Mouse (Mus musculus): ENCODE results near the gene Rin3. TPM values are rescaled to one million over a fixed set of nuclear protein-coding genes. Genes with fewer than 3 reads are reported as not detected.

Rin3 gene
- polyA plus RNA-seq, 1 experiment from 2014 or later = 7.1 TPM

GRCm38 (mm10) chr12:102391982-102392381, 109.1 kb downstream of the Rin3 start:
- no peak overlapping the region for H3K4me3 ChIP-seq
- H3K4me2 ChIP-seq (replicated peaks) = no peak overlapping the region
- no peak for ATAC-seq (ENCODE audit: low FRiP score, low read depth)
- no peak overlapping the region for H3K9ac ChIP-seq
- 51% methylated on average over 4 of the region's 4 CpGs for WGBS
- peaks cover 38% of the 10 kb centered on the region for H3K36me3 ChIP-seq
- peaks cover 10% of the 10 kb centered on the region for H3K27me3 ChIP-seq
- H3K27ac ChIP-seq = no peak overlapping the region
- no peaks in the 10 kb centered on the region for H3K4me1 ChIP-seq
- no peaks in the 10 kb centered on the region for H3K9me3 ChIP-seq

GRCm38 (mm10) chr12:102394496-102394895, 111.6 kb downstream of the Rin3 start:
- H3K4me1 ChIP-seq = no peaks in the 10 kb centered on the region
- H3K9me3 ChIP-seq = no peaks in the 10 kb centered on the region
- H3K4me2 ChIP-seq (replicated peaks) = no peak overlapping the region
- ATAC-seq (ENCODE audit: low FRiP score, low read depth) = no peak
- 93% methylated on average over 7 of the region's 7 CpGs for WGBS
- H3K27me3 ChIP-seq = peaks cover 3% of the 10 kb centered on the region; the same call in 1 of the 2 replicates
- no peak overlapping the region for H3K9ac ChIP-seq
- H3K4me3 ChIP-seq = no peak overlapping the region
- no peak overlapping the region for H3K27ac ChIP-seq
- H3K36me3 ChIP-seq = peaks cover 62% of the 10 kb centered on the region

- H3K4me3 ChIP-seq = no peak overlapping the region
- no peaks in the 10 kb centered on the region for H3K9me3 ChIP-seq
- H3K27ac ChIP-seq = no peak overlapping the region
- peaks cover 70% of the 10 kb centered on the region for H3K36me3 ChIP-seq
- H3K9ac ChIP-seq = no peak overlapping the region
- H3K27me3 ChIP-seq = no peaks in the 10 kb centered on the region
- no peak for ATAC-seq (ENCODE audit: low FRiP score, low read depth)
- H3K4me2 ChIP-seq (replicated peaks) = no peak overlapping the region
- 72% methylated on average over 9 of the region's 9 CpGs for WGBS
- H3K4me1 ChIP-seq = no peaks in the 10 kb centered on the region
Measured at GRCm38 (mm10) chr12:102395537-102395936, 112.7 kb downstream of the Rin3 start.

GRCm38 (mm10) chr12:102395998-102396991, 113.4 kb downstream of the Rin3 start:
- no peak overlapping the region for H3K9ac ChIP-seq
- no peaks in the 10 kb centered on the region for H3K4me1 ChIP-seq
- no peak for ATAC-seq (ENCODE audit: low FRiP score, low read depth)
- H3K9me3 ChIP-seq = no peaks in the 10 kb centered on the region
- no peak overlapping the region for H3K27ac ChIP-seq
- H3K27me3 ChIP-seq = no peaks in the 10 kb centered on the region
- WGBS = 79% methylated on average over 19 of the region's 19 CpGs
- H3K4me2 ChIP-seq (replicated peaks) = no peak overlapping the region
- H3K4me3 ChIP-seq = no peak overlapping the region
- H3K36me3 ChIP-seq = peaks cover 78% of the 10 kb centered on the region

GRCm38 (mm10) chr12:102398588-102398987, 115.7 kb downstream of the Rin3 start:
- no peak overlapping the region for H3K4me3 ChIP-seq
- H3K9me3 ChIP-seq = no peaks in the 10 kb centered on the region
- WGBS = 89% methylated on average over 4 of the region's 4 CpGs
- no peak overlapping the region for H3K27ac ChIP-seq
- ATAC-seq (ENCODE audit: low FRiP score, low read depth) = no peak
- no peak overlapping the region for H3K4me2 ChIP-seq (replicated peaks)
- H3K36me3 ChIP-seq = peaks cover 85% of the 10 kb centered on the region
- H3K9ac ChIP-seq = no peak overlapping the region
- H3K27me3 ChIP-seq = no peaks in the 10 kb centered on the region
- H3K4me1 ChIP-seq = no peaks in the 10 kb centered on the region

GRCm38 (mm10) chr12:102413171-102413570, 130.3 kb downstream of the Rin3 start:
- H3K36me3 ChIP-seq = peaks cover 9% of the 10 kb centered on the region
- H3K9ac ChIP-seq = no peak overlapping the region
- no peaks in the 10 kb centered on the region for H3K27me3 ChIP-seq
- no peaks in the 10 kb centered on the region for H3K9me3 ChIP-seq
- peaks cover 6% of the 10 kb centered on the region for H3K4me1 ChIP-seq
- no peak for ATAC-seq (ENCODE audit: low FRiP score, low read depth)
- H3K27ac ChIP-seq = no peak overlapping the region
- no peak overlapping the region for H3K4me3 ChIP-seq
- 88% methylated on average over 13 of the region's 13 CpGs for WGBS
- H3K4me2 ChIP-seq (replicated peaks) = no peak overlapping the region

GRCm38 (mm10) chr12:102414686-102415085, 131.8 kb downstream of the Rin3 start:
- Histone ChIP-seq H3K27ac (no peak overlapping the region), H3K4me3 (no peak overlapping the region), H3K9ac (no peak overlapping the region), H3K27me3 (no peaks in the 10 kb centered on the region), H3K36me3 (peaks cover 9% of the 10 kb centered on the region), H3K4me2 (replicated peaks) (no peak overlapping the region), H3K9me3 (no peaks in the 10 kb centered on the region), H3K4me1 (peaks cover 6% of the 10 kb centered on the region)
- no peak for ATAC-seq (ENCODE audit: low FRiP score, low read depth)
- WGBS = 92% methylated on average over 6 of the region's 6 CpGs

- Histone ChIP-seq H3K9me3 (no peaks in the 10 kb centered on the region), H3K27ac (no peak overlapping the region), H3K4me1 (peaks cover 6% of the 10 kb centered on the region), H3K36me3 (peaks cover 11% of the 10 kb centered on the region), H3K4me2 (replicated peaks) (no peak overlapping the region), H3K9ac (no peak overlapping the region), H3K4me3 (no peak overlapping the region), H3K27me3 (no peaks in the 10 kb centered on the region)
- ATAC-seq (ENCODE audit: low FRiP score, low read depth) = peak; percentile 73
- WGBS = 42% methylated on average over 7 of the region's 7 CpGs
Measured at GRCm38 (mm10) chr12:102416391-102416837, 133.6 kb downstream of the Rin3 start.

- H3K4me3 ChIP-seq = no peak overlapping the region
- H3K9me3 ChIP-seq = no peaks in the 10 kb centered on the region
- H3K4me1 ChIP-seq = peaks cover 6% of the 10 kb centered on the region
- H3K27me3 ChIP-seq = no peaks in the 10 kb centered on the region
- no peak overlapping the region for H3K4me2 ChIP-seq (replicated peaks)
- H3K9ac ChIP-seq = no peak overlapping the region
- H3K36me3 ChIP-seq = peaks cover 15% of the 10 kb centered on the region
- ATAC-seq (ENCODE audit: low FRiP score, low read depth) = no peak
- no peak overlapping the region for H3K27ac ChIP-seq
- WGBS = 75% methylated on average over 7 of the region's 7 CpGs
Measured at GRCm38 (mm10) chr12:102416955-102417510, 134.2 kb downstream of the Rin3 start.

- H3K27ac ChIP-seq = no peak overlapping the region
- no peaks in the 10 kb centered on the region for H3K27me3 ChIP-seq
- no peak overlapping the region for H3K4me2 ChIP-seq (replicated peaks)
- no peak overlapping the region for H3K9ac ChIP-seq
- H3K4me3 ChIP-seq = no peak overlapping the region
- no peaks in the 10 kb centered on the region for H3K9me3 ChIP-seq
- H3K4me1 ChIP-seq = peaks cover 6% of the 10 kb centered on the region
- WGBS = 87% methylated on average over 6 of the region's 6 CpGs
- no peak for ATAC-seq (ENCODE audit: low FRiP score, low read depth)
- H3K36me3 ChIP-seq = peaks cover 21% of the 10 kb centered on the region
Measured at GRCm38 (mm10) chr12:102417701-102418100, 134.9 kb downstream of the Rin3 start.

- Histone ChIP-seq H3K36me3 (peaks cover 22% of the 10 kb centered on the region), H3K27ac (no peak overlapping the region), H3K27me3 (no peaks in the 10 kb centered on the region), H3K4me2 (replicated peaks) (no peak overlapping the region), H3K4me1 (peaks cover 6% of the 10 kb centered on the region), H3K9ac (no peak overlapping the region), H3K9me3 (no peaks in the 10 kb centered on the region), H3K4me3 (no peak overlapping the region)
- ATAC-seq (ENCODE audit: low FRiP score, low read depth) = no peak
- WGBS = 73% methylated on average over 3 of the region's 3 CpGs
Measured at GRCm38 (mm10) chr12:102419544-102419943, 136.7 kb downstream of the Rin3 start.

- no peaks in the 10 kb centered on the region for H3K9me3 ChIP-seq
- no peak overlapping the region for H3K4me2 ChIP-seq (replicated peaks)
- H3K4me3 ChIP-seq = no peak overlapping the region
- peaks cover 22% of the 10 kb centered on the region for H3K36me3 ChIP-seq
- H3K9ac ChIP-seq = no peak overlapping the region
- peaks cover 6% of the 10 kb centered on the region for H3K4me1 ChIP-seq
- ATAC-seq (ENCODE audit: low FRiP score, low read depth) = no peak
- no peaks in the 10 kb centered on the region for H3K27me3 ChIP-seq
- no peak overlapping the region for H3K27ac ChIP-seq
- WGBS = 89% methylated on average over 10 of the region's 10 CpGs
Measured at GRCm38 (mm10) chr12:102420168-102420890, 137.5 kb downstream of the Rin3 start.

Data from limb, embryonic 13.5 days (tissue).